Mouse (Mus musculus) MEL (cell line): Measurements from ENCODE around the gene Numbl.

ENCODE experiments used
- CTCF ChIP-seq, 3 experiments: IDR thresholded peaks in 2 of 3; conservative IDR thresholded peaks in 1 of 3; 2 replicates each; pipeline ENCODE4 v1.5.1; 2011 to 2012; ENCODE audit warnings: low read length in 3 of 3, low read depth in 2 of 3, mild to moderate bottlenecking in 2 of 3, improper control_type of control experiment in 1 of 3, inconsistent platforms in 1 of 3, mixed read lengths in 1 of 3, moderate library complexity in 1 of 3; ENCODE audit not compliant: control insufficient read depth in 1 of 3, insufficient read depth in 1 of 3, poor library complexity in 1 of 3, severe bottlenecking in 1 of 3
- EP300 ChIP-seq, 2 experiments: IDR thresholded peaks; 2 replicates each; pipeline ENCODE4 v1.6.1; 2011; ENCODE audit warnings: improper control_type of control experiment in 2 of 2, low read length in 2 of 2, low read depth in 1 of 2, mild to moderate bottlenecking in 1 of 2
- GATA1 ChIP-seq: IDR thresholded peaks from 2 replicates; pipeline ENCODE4 v1.6.1; 2011; ENCODE audit warnings: low read depth, low read length, improper control_type of control experiment
- HCFC1 ChIP-seq: IDR thresholded peaks from 2 replicates; pipeline ENCODE4 v1.6.1; 2012; ENCODE audit warnings: low read depth, mild to moderate bottlenecking, inconsistent platforms, low read length, improper control_type of control experiment, moderate library complexity
- POLR2A ChIP-seq, 2 experiments: IDR thresholded peaks; 2 replicates each; pipeline ENCODE4 v1.6.1; 2011 to 2012; ENCODE audit warnings: low read length in 2 of 2, mild to moderate bottlenecking in 2 of 2, control low read depth in 1 of 2, improper control_type of control experiment in 1 of 2, low read depth in 1 of 2, moderate library complexity in 1 of 2; ENCODE audit not compliant: control insufficient read depth in 1 of 2, insufficient read depth in 1 of 2, poor library complexity in 1 of 2
- RAD21 ChIP-seq: IDR thresholded peaks from 2 replicates; pipeline ENCODE4 v1.6.1; 2011; ENCODE audit warnings: mild to moderate bottlenecking, low read depth, low read length, improper control_type of control experiment
- USF1 ChIP-seq: IDR thresholded peaks from 2 replicates; pipeline ENCODE4 v1.6.1; 2014; ENCODE audit warnings: low read depth, mild to moderate bottlenecking, inconsistent platforms, low read length, improper control_type of control experiment, moderate library complexity
- ZC3H11A ChIP-seq: IDR thresholded peaks from 2 replicates; pipeline ENCODE4 v1.6.1; 2012; ENCODE audit warnings: low read depth, mild to moderate bottlenecking, inconsistent platforms, low read length, improper control_type of control experiment

GRCm38 (mm10) chr7:27324161-27324560 lies 65.9 kb downstream of the Numbl start:
- TF ChIP-seq GATA1 (no peak), HCFC1 (no peak), USF1 (no peak), POLR2A (IDR thresholded peaks at IDR 0.05; ENCODE audit: control insufficient read depth in 1 of 2, insufficient read depth in 1 of 2, low read depth in 1 of 2, low read length in 2 of 2, poor library complexity in 1 of 2) (no peak), CTCF (IDR thresholded peaks at IDR 0.05 in 2 of 3, conservative IDR thresholded peaks at IDR 0.05 in 1 of 3; ENCODE audit: control insufficient read depth in 1 of 3, insufficient read depth in 1 of 3, low read depth in 2 of 3, low read length in 3 of 3, poor library complexity in 1 of 3, severe bottlenecking in 1 of 3) (no peak), ZC3H11A (no peak), EP300 (IDR thresholded peaks at IDR 0.05; ENCODE audit: low read depth in 1 of 2, low read length in 2 of 2) (no peak), RAD21 (no peak)
